Mouse (Mus musculus) hindbrain, embryonic 15.5 days (tissue): ENCODE measurements around the gene Defb19. TPM values are rescaled to one million over a fixed set of nuclear protein-coding genes. Genes with fewer than 3 reads are reported as not detected.

ENCODE experiments used
- ATAC-seq: fragments of 200-750 bp; cut with Nextera tagmentation; 2 replicates; pipeline ENCODE4 v1.8.0; 2017; ENCODE audit warnings: low read depth, moderate number of reproducible peaks, moderate TSS enrichment; ENCODE audit not compliant: low FRiP score
- H3K27ac ChIP-seq: fragments of 300-500 bp; sonication (generic); replicated peaks from 2 replicates; pipeline ENCODE4 v1.5.1; 2015; ENCODE audit warnings: mild to moderate bottlenecking, inconsistent platforms
- H3K27me3 ChIP-seq: fragments of 300-500 bp; sonication (generic); 2 replicates; pipeline ENCODE4 v1.6.1; 2015; ENCODE audit warnings: control low read depth, inconsistent platforms
- H3K36me3 ChIP-seq: fragments of 300-500 bp; sonication (generic); 2 replicates; pipeline ENCODE4 v1.6.1; 2015; ENCODE audit warnings: control low read depth, inconsistent platforms
- H3K4me1 ChIP-seq: fragments of 300-500 bp; sonication (generic); replicated peaks from 2 replicates; pipeline ENCODE4 v1.6.1; 2015; ENCODE audit warnings: control low read depth, inconsistent platforms
- H3K4me2 ChIP-seq: fragments of 300-500 bp; sonication (generic); 2 replicates; pipeline ENCODE4 v1.6.1; 2015; ENCODE audit warnings: moderate library complexity, mild to moderate bottlenecking, inconsistent platforms
- H3K4me3 ChIP-seq: fragments of 300-500 bp; sonication (generic); 2 replicates; pipeline ENCODE4 v1.5.1; 2015; ENCODE audit warnings: mild to moderate bottlenecking, inconsistent platforms
- H3K9ac ChIP-seq: fragments of 300-500 bp; sonication (generic); 2 replicates; pipeline ENCODE4 v1.6.1; 2015; ENCODE audit warnings: inconsistent platforms
- H3K9me3 ChIP-seq: fragments of 300-500 bp; sonication (generic); 2 replicates; pipeline ENCODE4 v1.6.1; 2016; ENCODE audit warnings: control low read depth, inconsistent platforms
- WGBS: fragments of 180-500 bp; shearing (Covaris S2); methylation state at CpG from one replicate; pipeline ENCODE4 v1.1.7; 2015; 5-methylcytosine and 5-hydroxymethylcytosine counted together
- polyA plus RNA-seq: library from polyadenylated mRNA; unstranded; fragments of >200 nt; fragmentation: Nextera tagmentation; extraction: Ambion mirVana; gene quantifications from 2 replicates; pipeline ENCODE4 v1.2.1, GENCODE M21; 2015

The Defb19 gene
- polyA plus RNA-seq, 1 experiment from 2014 or later: not detected

DNA sequence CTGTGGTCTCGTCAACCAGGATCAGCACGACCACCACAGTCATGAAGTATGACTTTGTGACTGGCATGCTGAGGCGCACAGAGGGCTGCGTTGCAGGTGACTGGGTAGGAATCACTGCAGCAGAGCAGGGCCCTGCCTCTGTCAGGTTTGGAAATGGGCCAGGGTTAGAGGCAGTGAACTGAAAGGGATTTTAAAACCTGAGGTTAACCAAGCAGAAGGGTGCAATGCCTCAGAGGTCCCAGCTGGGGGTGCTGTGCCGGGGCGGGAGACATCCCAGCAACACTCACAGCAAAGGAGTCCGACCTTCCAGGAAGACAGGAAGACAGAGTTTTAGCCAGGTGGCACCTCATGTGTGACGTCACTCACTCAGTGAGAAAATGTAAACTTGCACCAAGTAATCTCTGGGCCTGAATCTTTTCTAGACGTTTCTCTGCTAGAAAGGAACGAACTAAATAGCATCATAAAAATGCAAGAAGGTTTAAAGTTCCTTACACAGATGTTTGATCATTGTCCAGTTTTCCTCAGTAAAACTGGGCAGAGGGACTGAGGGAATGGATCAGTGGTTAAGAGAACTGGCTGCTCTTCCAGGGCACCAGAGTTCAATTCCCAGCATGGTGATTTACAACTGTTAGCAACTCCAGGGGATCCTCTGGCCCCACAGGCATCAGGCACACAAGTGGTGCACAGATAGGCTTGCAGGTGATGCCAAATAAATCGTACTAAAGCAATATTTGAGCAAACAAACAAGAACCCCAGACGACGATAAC is 40.0 kb downstream of the Defb19 start, which contains the start of gene Defb29:
TSS of gene Defb29 (minus strand) at position 155 of the 767 bp plus-strand sequence.
- no peaks in the 10 kb centered on the region for H3K9me3 ChIP-seq
- no peaks in the 10 kb centered on the region for H3K27me3 ChIP-seq
- no peak within 1 kb of the TSS for H3K27ac ChIP-seq
- ATAC-seq: no peak
- H3K4me2 ChIP-seq: no peak within 1 kb of the TSS
- H3K9ac ChIP-seq: no peak within 1 kb of the TSS
- 56% methylated on average over 13 of the region's 13 CpGs for WGBS
- H3K36me3 ChIP-seq: no peaks in the 10 kb centered on the region
- H3K4me3 ChIP-seq: no peak within 1 kb of the TSS
- H3K4me1 ChIP-seq: no peaks in the 10 kb centered on the region

Other genes with a start within 250 kb of the Defb19 start
- 95.3 and 103 TPM in 2 replicates for gene Rbck1, start 247.7 kb downstream of the Defb19 start, polyA plus RNA-seq
- gene Trib3, start 236.3 kb downstream of the Defb19 start, polyA plus RNA-seq: 1.8 TPM in 2 replicates
- 50.6 and 60.3 TPM in 2 replicates for gene Nrsn2, start 203.7 kb downstream of the Defb19 start, polyA plus RNA-seq
- 13.8 and 14.9 TPM in 2 replicates for gene Sox12, start 182.2 kb downstream of the Defb19 start, polyA plus RNA-seq
- gene Zcchc3, start 165.3 kb downstream of the Defb19 start, polyA plus RNA-seq: 18.6 TPM in 2 replicates
- 2.2 and 2.3 TPM in 2 replicates for gene 6820408C15Rik, start 164.7 kb downstream of the Defb19 start, polyA plus RNA-seq
- not detected in 2 replicates for gene Defb23, start 115.7 kb downstream of the Defb19 start, polyA plus RNA-seq
- gene Defb20, start 103.2 kb downstream of the Defb19 start, polyA plus RNA-seq: not detected in 2 replicates
- not detected in 2 replicates for gene Defb22, start 90.2 kb downstream of the Defb19 start, polyA plus RNA-seq
- gene Defb26, start 68.6 kb downstream of the Defb19 start, polyA plus RNA-seq: not detected in 2 replicates
- not detected in 2 replicates for gene Defb28, start 62.1 kb downstream of the Defb19 start, polyA plus RNA-seq
- gene Defb29, start 40.2 kb downstream of the Defb19 start, polyA plus RNA-seq: not detected in 2 replicates
- gene Gm17416, start 11.0 kb downstream of the Defb19 start, polyA plus RNA-seq: not detected in 2 replicates
- not detected in 2 replicates for gene Defb21, start 7.6 kb downstream of the Defb19 start, polyA plus RNA-seq
- gene Defb45, start 19.1 kb upstream of the Defb19 start, polyA plus RNA-seq: not detected in 2 replicates
- not detected in 2 replicates for gene Defb36, start 24.0 kb upstream of the Defb19 start, polyA plus RNA-seq
- gene Defb25, start 42.7 kb upstream of the Defb19 start, polyA plus RNA-seq: not detected in 2 replicates
- 0.52 and 0.72 TPM in 2 replicates for gene Rem1, start 46.6 kb upstream of the Defb19 start, polyA plus RNA-seq
- 166 and 177 TPM in 2 replicates for gene H13, start 89.1 kb upstream of the Defb19 start, polyA plus RNA-seq
- gene Mcts2, start 106.7 kb upstream of the Defb19 start, polyA plus RNA-seq: 32.6 and 37.3 TPM in 2 replicates
- gene Id1, start 155.9 kb upstream of the Defb19 start, polyA plus RNA-seq: 55.3 and 57.5 TPM in 2 replicates
- 6.3 TPM in 2 replicates for gene Cox4i2, start 173.9 kb upstream of the Defb19 start, polyA plus RNA-seq